Mouse (Mus musculus): ENCODE data around the gene Disp1. TPM values are rescaled to one million over a fixed set of nuclear protein-coding genes. Genes with fewer than 3 reads are reported as not detected.

Gene Disp1
- total and polyA plus RNA-seq, 3 experiments: 3.8 to 10.5 (median 5.0) TPM

DNA sequence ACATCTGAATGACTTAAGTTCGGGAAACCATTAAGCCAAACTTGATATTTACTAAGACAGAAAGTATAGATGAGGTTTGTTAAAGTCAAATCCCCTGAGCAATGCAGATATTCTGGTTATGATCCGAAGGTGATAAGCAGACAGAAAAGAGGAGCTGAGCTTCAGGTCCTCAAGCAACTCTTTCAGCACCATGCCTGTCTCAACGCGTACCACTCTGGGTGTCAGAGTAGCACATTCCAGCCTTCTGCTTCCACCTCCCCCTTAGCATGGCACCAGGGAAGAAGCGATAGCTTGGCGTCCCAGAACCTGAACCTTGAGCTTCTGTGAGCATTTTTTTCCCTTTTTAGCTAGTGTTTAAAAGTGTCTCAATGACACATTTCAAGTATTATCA, 57.1 kb downstream of the Disp1 start:
- H3K9me3 ChIP-seq (replicated peaks): no peaks in the 10 kb centered on the region
- H3K4me1 ChIP-seq (ENCODE audit: insufficient read depth, low read depth, low read length): no peaks in the 10 kb centered on the region
- no peak for ATAC-seq (ENCODE audit: extremely low read depth, insufficient number of reproducible peaks, low FRiP score, poor library complexity, severe bottlenecking)
- no peaks in the 10 kb centered on the region for H3K27me3 ChIP-seq (ENCODE audit: insufficient read depth, low read length)
- H3K4me3 ChIP-seq (ENCODE audit: low read depth, low read length): no peak overlapping the region
- DNase-seq (ENCODE audit: low spot score): no peak
- H3K36me3 ChIP-seq (replicated peaks): peaks cover 22% of the 10 kb centered on the region
- TF ChIP-seq GATA1 (IDR thresholded peaks at IDR 0.05; ENCODE audit: borderline replicate concordance, low read length) (no peak), TAL1 (conservative IDR thresholded peaks at IDR 0.05; ENCODE audit: low read depth, low read length) (no peak), GATA2 (IDR thresholded peaks at IDR 0.05; ENCODE audit: borderline replicate concordance, low read depth, low read length) (no peak), CTCF (IDR thresholded peaks at IDR 0.05; ENCODE audit: low read depth, low read length) (no peak), POLR2AphosphoS5 (IDR thresholded peaks at IDR 0.05; ENCODE audit: insufficient replicate concordance, low read depth, low read length) (no peak)

DNA sequence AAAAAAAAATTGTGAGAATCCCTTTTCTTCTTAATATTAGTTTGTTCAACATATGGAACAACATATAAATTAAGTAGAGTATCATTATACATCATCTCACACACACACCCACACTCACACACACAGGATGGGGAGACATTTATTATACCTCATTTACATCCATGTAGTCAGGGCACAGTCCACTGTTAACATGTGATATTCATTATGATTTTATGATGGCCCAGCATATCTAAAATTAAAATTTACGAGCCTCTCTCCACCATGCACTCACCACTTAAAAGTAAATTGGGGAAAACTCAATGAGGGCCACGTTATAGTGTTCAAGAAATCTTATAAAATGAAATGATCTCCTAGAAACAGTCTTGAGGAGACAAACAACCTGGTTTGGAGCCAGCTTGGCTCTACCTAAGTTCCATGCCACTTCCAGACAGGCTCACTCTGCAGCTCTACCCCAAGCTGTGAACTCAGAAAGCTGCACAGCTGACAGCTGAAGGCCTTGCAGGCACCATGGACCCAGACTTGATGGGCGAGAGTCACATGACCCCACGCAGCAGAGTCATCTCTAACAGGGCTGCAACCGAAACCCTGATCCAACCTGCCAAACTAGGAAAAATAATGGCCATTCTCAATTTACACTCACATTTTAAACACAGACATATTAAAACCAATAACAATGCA, 57.7 kb downstream of the Disp1 start:
- no peak for TF ChIP-seq TAL1 (conservative IDR thresholded peaks at IDR 0.05; ENCODE audit: low read depth, low read length)
- ATAC-seq (ENCODE audit: extremely low read depth, insufficient number of reproducible peaks, low FRiP score, poor library complexity, severe bottlenecking): no peak
- H3K9me3 ChIP-seq (replicated peaks): no peaks in the 10 kb centered on the region

DNA sequence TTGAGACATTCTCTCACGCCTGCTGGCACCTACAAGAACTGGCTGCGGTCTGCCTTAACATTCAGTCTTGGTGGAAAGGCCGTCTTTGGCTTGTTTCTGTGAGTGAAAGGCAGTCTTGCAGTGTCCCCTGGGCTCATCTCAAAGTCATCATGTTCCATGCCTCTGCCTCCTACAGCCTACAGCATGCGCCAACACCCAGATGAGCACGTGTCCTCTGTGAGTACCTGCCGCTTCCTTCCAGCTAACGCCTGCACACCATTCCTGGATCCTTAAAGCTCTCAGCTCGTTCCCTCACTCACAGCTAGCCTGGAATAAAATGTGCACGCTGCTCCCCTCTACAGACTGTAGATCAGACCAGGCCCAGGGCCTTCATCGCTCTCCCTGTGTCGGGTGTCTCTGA, 60.3 kb downstream of the Disp1 start:
- H3K9me3 ChIP-seq (replicated peaks): no peaks in the 10 kb centered on the region
- DNase-seq (ENCODE audit: low spot score) (no peak), ATAC-seq (ENCODE audit: extremely low read depth, insufficient number of reproducible peaks, low FRiP score, poor library complexity, severe bottlenecking) (no peak)
- H3K4me3 ChIP-seq (ENCODE audit: low read depth, low read length): no peak overlapping the region
- no peaks in the 10 kb centered on the region for H3K4me1 ChIP-seq (ENCODE audit: insufficient read depth, low read depth, low read length)
- no peaks in the 10 kb centered on the region for H3K27me3 ChIP-seq (ENCODE audit: insufficient read depth, low read length)
- peaks cover 23% of the 10 kb centered on the region for H3K36me3 ChIP-seq (replicated peaks)
- TF ChIP-seq CTCF (IDR thresholded peaks at IDR 0.05; ENCODE audit: low read depth, low read length): no peak
- no peak for TF ChIP-seq GATA2 (IDR thresholded peaks at IDR 0.05; ENCODE audit: borderline replicate concordance, low read depth, low read length)
- TF ChIP-seq POLR2AphosphoS5 (IDR thresholded peaks at IDR 0.05; ENCODE audit: insufficient replicate concordance, low read depth, low read length): no peak
- TF ChIP-seq TAL1 (conservative IDR thresholded peaks at IDR 0.05; ENCODE audit: low read depth, low read length): no peak

More for the DNA sequence above, 57.7 kb downstream of the Disp1 start:
- no peak for DNase-seq (ENCODE audit: low spot score)
- Histone ChIP-seq H3K4me1 (ENCODE audit: insufficient read depth, low read depth, low read length) (no peaks in the 10 kb centered on the region), H3K4me3 (ENCODE audit: low read depth, low read length) (no peak overlapping the region), H3K27me3 (ENCODE audit: insufficient read depth, low read length) (no peaks in the 10 kb centered on the region), H3K36me3 (replicated peaks) (peaks cover 24% of the 10 kb centered on the region)

- Histone ChIP-seq H3K4me3 (ENCODE audit: low read depth, low read length) (no peak overlapping the region), H3K9me3 (replicated peaks) (no peaks in the 10 kb centered on the region), H3K27me3 (ENCODE audit: insufficient read depth, low read length) (no peaks in the 10 kb centered on the region), H3K36me3 (replicated peaks) (peaks cover 25% of the 10 kb centered on the region), H3K4me1 (ENCODE audit: insufficient read depth, low read depth, low read length) (no peaks in the 10 kb centered on the region)
- DNase-seq (ENCODE audit: low spot score) (no peak), ATAC-seq (ENCODE audit: extremely low read depth, insufficient number of reproducible peaks, low FRiP score, poor library complexity, severe bottlenecking) (no peak)
- TF ChIP-seq CTCF (IDR thresholded peaks at IDR 0.05; ENCODE audit: low read depth, low read length) (no peak), POLR2AphosphoS5 (IDR thresholded peaks at IDR 0.05; ENCODE audit: insufficient replicate concordance, low read depth, low read length) (no peak), TAL1 (conservative IDR thresholded peaks at IDR 0.05; ENCODE audit: low read depth, low read length) (no peak), GATA1 (IDR thresholded peaks at IDR 0.05; ENCODE audit: borderline replicate concordance, low read length) (no peak), GATA2 (IDR thresholded peaks at IDR 0.05; ENCODE audit: borderline replicate concordance, low read depth, low read length) (no peak)
Measured at GRCm38 (mm10) chr1:183160188-183160587, 61.1 kb downstream of the Disp1 start.

GRCm38 (mm10) chr1:183159183-183159582, 62.1 kb downstream of the Disp1 start:
- no peaks in the 10 kb centered on the region for H3K4me1 ChIP-seq (ENCODE audit: insufficient read depth, low read depth, low read length)
- TF ChIP-seq GATA1 (IDR thresholded peaks at IDR 0.05; ENCODE audit: borderline replicate concordance, low read length) (no peak), GATA2 (IDR thresholded peaks at IDR 0.05; ENCODE audit: borderline replicate concordance, low read depth, low read length) (no peak), TAL1 (conservative IDR thresholded peaks at IDR 0.05; ENCODE audit: low read depth, low read length) (no peak), CTCF (IDR thresholded peaks at IDR 0.05; ENCODE audit: low read depth, low read length) (no peak), POLR2AphosphoS5 (IDR thresholded peaks at IDR 0.05; ENCODE audit: insufficient replicate concordance, low read depth, low read length) (no peak)
- H3K36me3 ChIP-seq (replicated peaks): peaks cover 23% of the 10 kb centered on the region
- no peak for DNase-seq (ENCODE audit: low spot score)
- H3K9me3 ChIP-seq (replicated peaks): no peaks in the 10 kb centered on the region
- ATAC-seq (ENCODE audit: extremely low read depth, insufficient number of reproducible peaks, low FRiP score, poor library complexity, severe bottlenecking): no peak
- no peaks in the 10 kb centered on the region for H3K27me3 ChIP-seq (ENCODE audit: insufficient read depth, low read length)
- no peak overlapping the region for H3K4me3 ChIP-seq (ENCODE audit: low read depth, low read length)

DNA sequence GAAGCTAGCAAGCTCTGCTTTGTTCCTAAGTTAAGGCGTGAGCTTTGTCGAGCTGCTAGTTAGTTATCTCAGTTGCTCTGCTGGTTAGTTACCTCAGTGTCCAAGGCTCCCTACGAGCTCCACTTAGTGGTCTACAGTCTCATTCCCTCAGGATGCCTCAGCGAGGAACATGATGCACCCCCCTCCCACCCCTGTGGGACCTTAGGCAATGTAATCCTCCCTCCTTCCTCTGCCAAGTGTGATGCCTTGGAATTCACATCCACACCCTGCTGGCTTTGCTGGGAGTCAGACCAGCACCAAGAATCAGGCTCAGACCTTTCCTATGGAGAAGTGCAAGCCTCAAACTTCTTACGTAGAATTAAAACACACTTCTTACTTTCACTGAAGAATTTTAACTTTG, 65.7 kb downstream of the Disp1 start:
- Histone ChIP-seq H3K4me1 (ENCODE audit: insufficient read depth, low read depth, low read length) (peaks cover 1% of the 10 kb centered on the region), H3K27me3 (ENCODE audit: insufficient read depth, low read length) (no peaks in the 10 kb centered on the region), H3K4me3 (ENCODE audit: low read depth, low read length) (no peak overlapping the region), H3K36me3 (replicated peaks) (peaks cover 16% of the 10 kb centered on the region), H3K9me3 (replicated peaks) (no peaks in the 10 kb centered on the region)
- no peak for ATAC-seq (ENCODE audit: extremely low read depth, insufficient number of reproducible peaks, low FRiP score, poor library complexity, severe bottlenecking)
- no peak for DNase-seq (ENCODE audit: low spot score)
- TF ChIP-seq TAL1 (conservative IDR thresholded peaks at IDR 0.05; ENCODE audit: low read depth, low read length) (no peak), POLR2AphosphoS5 (IDR thresholded peaks at IDR 0.05; ENCODE audit: insufficient replicate concordance, low read depth, low read length) (no peak), GATA2 (IDR thresholded peaks at IDR 0.05; ENCODE audit: borderline replicate concordance, low read depth, low read length) (no peak), GATA1 (IDR thresholded peaks at IDR 0.05; ENCODE audit: borderline replicate concordance, low read length) (no peak), CTCF (IDR thresholded peaks at IDR 0.05; ENCODE audit: low read depth, low read length) (no peak)

All from G1E (cell line).